Mouse (Mus musculus) liver, embryonic 14.5 days (tissue): ENCODE measurements around the gene Eipr1. TPM values are rescaled to one million over a fixed set of nuclear protein-coding genes. Genes with fewer than 3 reads are reported as not detected.

ENCODE experiments used
- ATAC-seq: fragments of 200-750 bp; cut with Nextera tagmentation; 2 replicates; pipeline ENCODE4 v1.8.0; 2017; ENCODE audit warnings: moderate number of reproducible peaks, mild to moderate bottlenecking, moderate library complexity; ENCODE audit not compliant: insufficient read depth
- DNase-seq, 3 experiments: peaks; one replicate each; pipeline ENCODE4 v3.0.0-alpha.2; 2012 to 2013; ENCODE audit warnings: low read depth in 3 of 3, low spot score in 3 of 3
- H3K27ac ChIP-seq: fragments of 300-500 bp; sonication (generic); 2 replicates; pipeline ENCODE4 v1.5.1; 2014; ENCODE audit warnings: moderate library complexity, mild to moderate bottlenecking, control low read depth, inconsistent platforms
- H3K27me3 ChIP-seq: fragments of 300-500 bp; sonication (generic); 2 replicates; pipeline ENCODE4 v1.6.1; 2014; ENCODE audit warnings: mild to moderate bottlenecking, low read length, moderate library complexity; ENCODE audit not compliant: control insufficient read depth, insufficient read depth
- H3K36me3 ChIP-seq: fragments of 300-500 bp; sonication (generic); replicated peaks from 2 replicates; pipeline ENCODE4 v1.6.1; 2014; ENCODE audit warnings: low read depth; ENCODE audit not compliant: control insufficient read depth, insufficient read depth
- H3K4me1 ChIP-seq, 2 experiments: fragments of 200-500 bp in 1 of 2; fragments of 300-500 bp in 1 of 2; sonication (generic) in 1 of 2; replicated peaks; 2 replicates each; pipeline ENCODE4 v1.6.1; 2012 to 2014; ENCODE audit warnings: antibody characterized with exemption in 1 of 2, inconsistent platforms in 1 of 2, low read length in 1 of 2; ENCODE audit not compliant: control insufficient read depth in 2 of 2, insufficient read depth in 2 of 2
- H3K4me2 ChIP-seq: fragments of 300-500 bp; sonication (generic); 2 replicates; pipeline ENCODE4 v1.6.1; 2014; ENCODE audit warnings: low read depth, mild to moderate bottlenecking, control low read depth, moderate library complexity
- H3K4me3 ChIP-seq, 2 experiments: fragments of 200-500 bp in 1 of 2; fragments of 300-500 bp in 1 of 2; sonication (generic) in 1 of 2; 2 replicates each; pipeline ENCODE4 v1.5.1; 2012 to 2014; ENCODE audit warnings: low read depth in 2 of 2, low read length in 2 of 2, mild to moderate bottlenecking in 2 of 2, control low read depth in 1 of 2, inconsistent platforms in 1 of 2, moderate library complexity in 1 of 2; ENCODE audit not compliant: insufficient read depth in 1 of 2
- H3K9ac ChIP-seq: fragments of 300-500 bp; sonication (generic); replicated peaks from 2 replicates; pipeline ENCODE4 v1.6.1; 2014; ENCODE audit warnings: mild to moderate bottlenecking, control low read depth, moderate library complexity
- H3K9me3 ChIP-seq: fragments of 300-500 bp; sonication (generic); 2 replicates; pipeline ENCODE4 v1.6.1; 2016; ENCODE audit warnings: low read length, mixed read lengths; ENCODE audit not compliant: control insufficient read depth
- CTCF ChIP-seq: IDR thresholded peaks from 2 replicates; pipeline ENCODE4 v1.5.1; 2016; ENCODE audit warnings: antibody characterized with exemption, low read depth, control low read depth
- EP300 ChIP-seq: IDR thresholded peaks from 2 replicates; pipeline ENCODE4 v1.6.1; 2016; ENCODE audit warnings: antibody characterized with exemption, low read depth
- WGBS: fragments of 180-500 bp; shearing (Covaris S2); extraction: QIAGEN DNeasy Blood & Tissue Kit; methylation state at CpG from one replicate; pipeline ENCODE4 v1.1.7; 2014; ENCODE audit not compliant: insufficient replicate concordance; 5-methylcytosine and 5-hydroxymethylcytosine counted together
- polyA plus RNA-seq, 2 experiments: library from polyadenylated mRNA; depleted of rRNA in 1 of 2; stranded (reverse) in 1 of 2; unstranded in 1 of 2; fragments of >200 nt; fragmentation: Nextera tagmentation in 1 of 2; extraction: Ambion mirVana in 1 of 2; gene quantifications; 2 replicates each; pipeline versions ENCODE4 v1.2.1 to v1.2.3; 2012 to 2014

The Eipr1 gene
- polyA plus RNA-seq, 2 experiments = 15.2 to 29.4 TPM

DNA sequence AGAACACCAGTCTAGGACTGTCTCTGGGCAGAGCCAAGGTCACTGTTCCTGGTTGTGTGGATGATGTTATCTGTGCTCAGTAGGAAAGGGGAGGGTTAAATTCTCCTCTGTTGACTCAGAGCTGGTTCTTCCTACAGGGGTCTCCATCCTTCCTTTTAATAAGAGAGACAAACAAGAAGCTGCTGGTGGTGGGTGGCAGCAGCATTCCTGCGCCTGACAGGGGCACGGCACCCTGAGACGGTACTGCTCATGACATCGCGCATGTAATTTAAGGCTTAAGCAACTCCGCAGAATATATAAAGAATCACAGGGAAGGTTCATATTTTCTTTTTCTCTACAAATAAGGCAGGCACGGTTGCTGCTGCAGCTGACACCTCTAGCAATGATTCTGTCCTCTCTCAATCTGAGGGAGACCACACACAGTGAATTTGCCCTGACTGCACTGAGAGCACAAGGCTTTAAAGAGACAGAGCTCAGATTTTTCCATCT, 155.2 kb downstream of the Eipr1 start:
- Histone ChIP-seq H3K36me3 (no peaks in the 10 kb centered on the region), H3K4me2 (no peak overlapping the region), H3K4me1 (peaks cover 0 to 2% of the 10 kb centered on the region in 2 experiments; a peak in 2 of 4 replicates), H3K9me3 (no peaks in the 10 kb centered on the region), H3K9ac (no peak overlapping the region), H3K4me3 (no peak overlapping the region), H3K27ac (no peak overlapping the region), H3K27me3 (no peaks in the 10 kb centered on the region)
- WGBS = 43% methylated on average over 7 of the region's 7 CpGs
- ATAC-seq (no peak), DNase-seq (no peak)
- TF ChIP-seq CTCF = no peak
- TF ChIP-seq EP300 = no peak

DNA sequence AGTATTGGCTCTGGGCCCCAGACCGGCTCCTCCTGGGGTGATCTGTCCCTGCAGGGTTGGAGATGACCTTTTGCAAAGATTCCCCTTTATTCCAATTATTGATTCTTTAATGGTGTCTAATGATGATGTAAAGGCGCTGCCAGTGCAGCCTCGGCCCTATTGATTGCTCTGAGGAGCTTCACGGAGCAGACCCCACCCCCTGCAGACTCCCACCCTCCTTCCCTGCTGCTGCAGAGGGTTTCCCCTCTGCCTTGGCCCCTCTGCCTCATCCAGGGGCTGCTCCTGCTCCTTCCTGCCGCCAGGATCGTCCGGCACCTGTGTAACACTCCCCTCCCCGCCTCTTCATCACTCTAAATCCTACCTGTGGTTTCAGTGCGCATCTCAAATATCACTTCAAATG, 156.2 kb downstream of the Eipr1 start:
- no peak for ATAC-seq
- Histone ChIP-seq H3K9ac (no peak overlapping the region), H3K27ac (no peak overlapping the region), H3K4me2 (no peak overlapping the region), H3K4me1 (peaks cover 0 to 2% of the 10 kb centered on the region in 2 experiments; a peak in 3 of 4 replicates), H3K4me3 (no peak overlapping the region), H3K36me3 (no peaks in the 10 kb centered on the region), H3K9me3 (no peaks in the 10 kb centered on the region), H3K27me3 (no peaks in the 10 kb centered on the region)
- WGBS = 34% methylated on average over 9 of the region's 9 CpGs
- DNase-seq = no peak
- TF ChIP-seq CTCF (no peak), EP300 (no peak)

DNA sequence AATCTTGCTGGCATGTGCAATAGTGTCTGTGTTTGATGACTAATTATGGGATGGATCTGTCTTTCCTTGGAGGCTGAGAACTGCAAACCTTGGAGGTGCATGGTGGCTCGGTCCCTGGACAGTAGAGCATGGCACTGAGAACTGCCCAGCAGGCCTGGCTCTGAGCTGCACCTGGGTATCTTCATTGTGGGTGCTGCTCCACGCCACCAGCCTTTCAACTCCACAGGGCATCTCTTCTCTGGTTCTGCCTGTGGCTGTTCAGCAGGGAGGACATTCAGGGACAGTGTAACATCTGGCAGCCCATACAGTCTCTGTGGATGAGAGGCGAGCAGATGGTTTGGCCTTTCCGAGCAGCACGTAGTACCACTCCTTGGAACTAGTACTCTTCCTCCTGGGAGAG, 158.2 kb downstream of the Eipr1 start:
- WGBS = 58% methylated on average over 5 of the region's 5 CpGs
- ATAC-seq = no peak
- TF ChIP-seq CTCF (no peak), EP300 (no peak)

GRCm38 (mm10) chr12:28910568-28910967, 159.0 kb downstream of the Eipr1 start:
- Histone ChIP-seq H3K4me1 (peaks cover 0 to 2% of the 10 kb centered on the region in 2 experiments; a peak in 2 of 4 replicates), H3K9me3 (no peaks in the 10 kb centered on the region), H3K4me2 (no peak overlapping the region), H3K36me3 (no peaks in the 10 kb centered on the region), H3K4me3 (no peak overlapping the region), H3K9ac (no peak overlapping the region), H3K27ac (no peak overlapping the region), H3K27me3 (no peaks in the 10 kb centered on the region)
- 48% methylated on average over 8 of the region's 8 CpGs for WGBS
- TF ChIP-seq EP300 (no peak), CTCF (no peak)
- ATAC-seq = no peak
- DNase-seq = no peak

More for the DNA sequence above, 158.2 kb downstream of the Eipr1 start:
- Histone ChIP-seq H3K36me3 (no peaks in the 10 kb centered on the region), H3K4me2 (no peak overlapping the region), H3K9ac (no peak overlapping the region), H3K27ac (no peak overlapping the region), H3K4me1 (peaks cover 0 to 2% of the 10 kb centered on the region in 2 experiments; a peak in 3 of 4 replicates), H3K27me3 (no peaks in the 10 kb centered on the region), H3K9me3 (no peaks in the 10 kb centered on the region), H3K4me3 (no peak overlapping the region)
- DNase-seq = no peak

- H3K36me3 ChIP-seq = no peaks in the 10 kb centered on the region
- WGBS = 66% methylated on average over 18 of the region's 18 CpGs
- H3K4me3 ChIP-seq = no peak overlapping the region
- H3K27me3 ChIP-seq = no peaks in the 10 kb centered on the region
- no peak overlapping the region for H3K27ac ChIP-seq
- DNase-seq (no peak), ATAC-seq (no peak)
- no peak overlapping the region for H3K9ac ChIP-seq
- no peak overlapping the region for H3K4me2 ChIP-seq
- TF ChIP-seq CTCF = no peak
- no peaks in the 10 kb centered on the region for H3K9me3 ChIP-seq
- H3K4me1 ChIP-seq = peaks cover 0 to 2% of the 10 kb centered on the region in 2 experiments; a peak in 2 of 4 replicates
Observed at GRCm38 (mm10) chr12:28912351-28912936, 160.8 kb downstream of the Eipr1 start.
